Mouse (Mus musculus) liver, embryonic 14.5 days (tissue): ENCODE measurements around the gene Topaz1. TPM values are rescaled to one million over a fixed set of nuclear protein-coding genes. Genes with fewer than 3 reads are reported as not detected.

Experiments
- ATAC-seq: fragments of 200-750 bp; cut with Nextera tagmentation; 2 replicates; pipeline ENCODE4 v1.8.0; 2017; ENCODE audit warnings: moderate number of reproducible peaks, mild to moderate bottlenecking, moderate library complexity; ENCODE audit not compliant: insufficient read depth
- DNase-seq, 3 experiments: peaks; one replicate each; pipeline ENCODE4 v3.0.0-alpha.2; 2012 to 2013; ENCODE audit warnings: low read depth in 3 of 3, low spot score in 3 of 3
- H3K27ac ChIP-seq: fragments of 300-500 bp; sonication (generic); 2 replicates; pipeline ENCODE4 v1.5.1; 2014; ENCODE audit warnings: moderate library complexity, mild to moderate bottlenecking, control low read depth, inconsistent platforms
- H3K27me3 ChIP-seq: fragments of 300-500 bp; sonication (generic); 2 replicates; pipeline ENCODE4 v1.6.1; 2014; ENCODE audit warnings: mild to moderate bottlenecking, low read length, moderate library complexity; ENCODE audit not compliant: control insufficient read depth, insufficient read depth
- H3K36me3 ChIP-seq: fragments of 300-500 bp; sonication (generic); replicated peaks from 2 replicates; pipeline ENCODE4 v1.6.1; 2014; ENCODE audit warnings: low read depth; ENCODE audit not compliant: control insufficient read depth, insufficient read depth
- H3K4me1 ChIP-seq, 2 experiments: fragments of 200-500 bp in 1 of 2; fragments of 300-500 bp in 1 of 2; sonication (generic) in 1 of 2; replicated peaks; 2 replicates each; pipeline ENCODE4 v1.6.1; 2012 to 2014; ENCODE audit warnings: antibody characterized with exemption in 1 of 2, inconsistent platforms in 1 of 2, low read length in 1 of 2; ENCODE audit not compliant: control insufficient read depth in 2 of 2, insufficient read depth in 2 of 2
- H3K4me2 ChIP-seq: fragments of 300-500 bp; sonication (generic); 2 replicates; pipeline ENCODE4 v1.6.1; 2014; ENCODE audit warnings: low read depth, mild to moderate bottlenecking, control low read depth, moderate library complexity
- H3K4me3 ChIP-seq, 2 experiments: fragments of 200-500 bp in 1 of 2; fragments of 300-500 bp in 1 of 2; sonication (generic) in 1 of 2; 2 replicates each; pipeline ENCODE4 v1.5.1; 2012 to 2014; ENCODE audit warnings: low read depth in 2 of 2, low read length in 2 of 2, mild to moderate bottlenecking in 2 of 2, control low read depth in 1 of 2, inconsistent platforms in 1 of 2, moderate library complexity in 1 of 2; ENCODE audit not compliant: insufficient read depth in 1 of 2
- H3K9ac ChIP-seq: fragments of 300-500 bp; sonication (generic); replicated peaks from 2 replicates; pipeline ENCODE4 v1.6.1; 2014; ENCODE audit warnings: mild to moderate bottlenecking, control low read depth, moderate library complexity
- H3K9me3 ChIP-seq: fragments of 300-500 bp; sonication (generic); 2 replicates; pipeline ENCODE4 v1.6.1; 2016; ENCODE audit warnings: low read length, mixed read lengths; ENCODE audit not compliant: control insufficient read depth
- CTCF ChIP-seq: IDR thresholded peaks from 2 replicates; pipeline ENCODE4 v1.5.1; 2016; ENCODE audit warnings: antibody characterized with exemption, low read depth, control low read depth
- EP300 ChIP-seq: IDR thresholded peaks from 2 replicates; pipeline ENCODE4 v1.6.1; 2016; ENCODE audit warnings: antibody characterized with exemption, low read depth
- WGBS: fragments of 180-500 bp; shearing (Covaris S2); extraction: QIAGEN DNeasy Blood & Tissue Kit; methylation state at CpG from one replicate; pipeline ENCODE4 v1.1.7; 2014; ENCODE audit not compliant: insufficient replicate concordance; 5-methylcytosine and 5-hydroxymethylcytosine counted together
- polyA plus RNA-seq, 2 experiments: library from polyadenylated mRNA; depleted of rRNA in 1 of 2; stranded (reverse) in 1 of 2; unstranded in 1 of 2; fragments of >200 nt; fragmentation: Nextera tagmentation in 1 of 2; extraction: Ambion mirVana in 1 of 2; gene quantifications; 2 replicates each; pipeline versions ENCODE4 v1.2.1 to v1.2.3; 2012 to 2014

Gene Topaz1
- polyA plus RNA-seq, 2 experiments: not detected

DNA sequence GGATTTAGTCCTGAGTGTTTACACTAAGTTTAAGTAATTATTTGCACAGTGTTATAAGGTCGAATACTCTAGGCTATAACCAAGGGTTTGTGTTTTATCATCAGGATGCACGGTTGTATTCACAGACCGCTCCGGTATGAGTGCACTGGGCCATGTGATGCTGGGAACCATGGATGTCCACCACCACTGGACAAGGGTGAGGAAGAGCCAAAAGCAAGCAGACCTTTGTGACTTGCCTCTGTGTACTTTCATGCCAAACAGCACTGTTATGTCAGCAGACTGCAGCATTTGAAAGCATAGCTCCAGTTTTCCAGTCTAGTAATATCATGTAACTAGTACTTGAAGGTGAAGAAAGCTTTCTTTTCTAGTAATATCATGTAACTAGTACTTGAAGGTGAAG is 79.6 kb downstream of the Topaz1 start:
- H3K27ac ChIP-seq: no peak overlapping the region
- WGBS: 68% methylated on average over 4 of the region's 4 CpGs
- no peak for DNase-seq

DNA sequence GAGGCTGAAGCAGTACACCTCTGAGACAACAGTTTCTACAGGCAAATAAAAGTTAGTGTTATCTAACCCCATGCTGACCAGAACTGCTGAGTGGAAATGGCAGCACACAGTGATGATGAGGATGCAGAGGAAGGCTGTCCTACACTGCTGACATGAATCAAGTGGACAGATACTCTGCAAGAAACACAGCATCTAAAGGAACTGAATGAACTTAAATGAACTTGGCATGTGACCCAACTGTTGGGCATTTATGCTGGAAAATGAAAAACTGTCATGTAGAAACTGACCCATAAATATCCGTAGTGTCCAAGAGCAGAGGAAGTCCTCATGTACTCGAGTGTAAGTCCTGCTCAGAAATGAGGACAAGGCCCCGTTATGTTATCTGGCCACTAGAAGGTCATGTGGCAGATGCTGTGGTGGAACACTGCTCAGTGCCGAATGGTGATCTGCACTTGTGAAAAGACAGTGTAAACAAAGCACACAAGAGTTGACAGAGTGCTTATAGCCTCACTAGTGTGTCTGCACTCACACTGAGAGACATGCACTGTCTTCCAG is 82.8 kb downstream of the Topaz1 start:
- no peak overlapping the region for H3K9ac ChIP-seq
- no peaks in the 10 kb centered on the region for H3K36me3 ChIP-seq
- DNase-seq (no peak), ATAC-seq (no peak)
- H3K27ac ChIP-seq: no peak overlapping the region
- no peak overlapping the region for H3K4me2 ChIP-seq
- no peaks in the 10 kb centered on the region for H3K4me1 ChIP-seq
- 53% methylated on average over 4 of the region's 4 CpGs for WGBS
- H3K4me3 ChIP-seq: no peak overlapping the region
- H3K27me3 ChIP-seq: no peaks in the 10 kb centered on the region
- H3K9me3 ChIP-seq: no peaks in the 10 kb centered on the region
- TF ChIP-seq CTCF (no peak), EP300 (no peak)

More for the DNA sequence above, 79.6 kb downstream of the Topaz1 start:
- Histone ChIP-seq H3K4me2 (no peak overlapping the region), H3K36me3 (no peaks in the 10 kb centered on the region), H3K9ac (no peak overlapping the region), H3K4me3 (no peak overlapping the region), H3K9me3 (no peaks in the 10 kb centered on the region), H3K4me1 (no peaks in the 10 kb centered on the region), H3K27me3 (no peaks in the 10 kb centered on the region)
- TF ChIP-seq EP300: no peak
- ATAC-seq: 0 out of 2 replicates have a peak, but pooled peaks have one; percentile 26

DNA sequence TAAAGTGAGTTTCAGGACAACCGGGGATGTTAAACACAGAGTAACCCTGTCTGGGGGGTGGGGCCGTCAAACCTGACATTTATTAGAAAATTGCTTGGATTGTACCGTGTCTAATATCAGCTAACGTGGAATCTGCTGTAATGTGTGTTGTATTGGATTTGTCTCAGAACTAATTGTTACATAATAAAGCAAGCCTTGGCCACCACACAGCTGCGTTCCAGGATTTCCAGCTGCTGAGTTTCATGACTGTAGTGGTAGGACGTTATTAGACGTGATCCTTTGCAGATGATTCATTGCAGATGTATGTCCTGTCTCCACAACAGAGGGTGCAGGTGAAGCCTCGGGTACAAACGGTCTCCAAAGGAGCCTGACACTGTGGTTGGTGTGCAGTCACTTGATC is 89.0 kb downstream of the Topaz1 start:
- H3K27ac ChIP-seq: no peak overlapping the region

DNA sequence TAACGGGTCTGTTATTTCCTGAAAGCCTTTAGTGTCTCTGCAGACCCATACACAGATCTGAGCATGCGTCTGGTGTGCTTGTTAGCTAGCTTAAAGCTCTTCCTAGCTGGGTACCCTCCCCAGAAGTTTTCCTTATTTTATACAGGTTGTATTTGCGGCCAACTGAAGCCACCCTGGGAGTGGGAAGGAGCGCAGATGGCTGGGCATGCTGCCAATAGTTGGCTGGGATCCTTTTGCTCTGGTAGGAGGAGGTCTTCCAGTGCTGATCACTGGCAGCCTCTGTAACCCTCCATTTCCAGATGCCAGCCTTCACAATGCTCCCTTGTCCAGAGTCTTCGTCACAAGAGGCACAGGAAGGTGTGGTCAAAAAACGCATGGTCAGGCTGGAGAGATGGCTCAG is 89.6 kb downstream of the Topaz1 start:
- H3K36me3 ChIP-seq: no peaks in the 10 kb centered on the region
- no peak for ATAC-seq
- H3K9me3 ChIP-seq: no peaks in the 10 kb centered on the region
- TF ChIP-seq CTCF (no peak), EP300 (no peak)
- no peaks in the 10 kb centered on the region for H3K27me3 ChIP-seq
- DNase-seq: no peak
- no peak overlapping the region for H3K9ac ChIP-seq
- H3K4me3 ChIP-seq: no peak overlapping the region
- no peak overlapping the region for H3K4me2 ChIP-seq
- no peaks in the 10 kb centered on the region for H3K4me1 ChIP-seq
- no peak overlapping the region for H3K27ac ChIP-seq
- WGBS: 64% methylated on average over 6 of the region's 6 CpGs

More for the DNA sequence above, 89.0 kb downstream of the Topaz1 start:
- H3K4me3 ChIP-seq: no peak overlapping the region
- no peaks in the 10 kb centered on the region for H3K27me3 ChIP-seq
- H3K9me3 ChIP-seq: no peaks in the 10 kb centered on the region
- no peak overlapping the region for H3K4me2 ChIP-seq
- no peak for ATAC-seq
- 72% methylated on average over 9 of the region's 9 CpGs for WGBS
- H3K9ac ChIP-seq: no peak overlapping the region
- H3K4me1 ChIP-seq: no peaks in the 10 kb centered on the region
- no peaks in the 10 kb centered on the region for H3K36me3 ChIP-seq
- TF ChIP-seq CTCF (no peak), EP300 (no peak)
- no peak for DNase-seq

DNA sequence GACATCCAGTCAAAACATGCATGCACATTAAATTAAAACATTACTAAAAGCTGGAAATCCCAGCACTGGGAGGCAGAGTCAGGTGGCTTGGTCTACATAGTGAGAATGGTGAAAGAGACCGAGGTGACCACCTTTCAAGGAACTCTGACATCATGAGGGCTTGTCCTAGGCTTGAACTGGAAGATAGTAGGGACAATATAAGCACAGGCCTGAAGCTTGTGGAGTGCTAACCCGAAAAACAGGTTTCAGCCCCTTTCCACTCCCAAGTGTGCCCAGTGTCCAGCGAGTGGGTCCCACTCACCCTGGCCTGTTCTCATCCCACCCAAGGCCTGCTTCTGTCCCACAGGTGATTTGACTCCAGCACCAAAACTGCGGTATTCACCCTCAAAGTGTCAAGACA is 90.1 kb downstream of the Topaz1 start:
- WGBS: 65% methylated on average over 4 of the region's 4 CpGs
- Histone ChIP-seq H3K9ac (no peak overlapping the region), H3K36me3 (no peaks in the 10 kb centered on the region), H3K4me2 (no peak overlapping the region), H3K9me3 (no peaks in the 10 kb centered on the region), H3K27ac (no peak overlapping the region), H3K4me3 (no peak overlapping the region), H3K27me3 (no peaks in the 10 kb centered on the region), H3K4me1 (no peaks in the 10 kb centered on the region)
- ATAC-seq (no peak), DNase-seq (no peak)
- TF ChIP-seq CTCF (no peak), EP300 (no peak)
